ENCODE assay signal across 8 mouse cellular contexts in genomic region chr7:67951532-67952035, GRCm38 (mm10). TPM values are rescaled to one million over a fixed set of nuclear protein-coding genes. Genes with fewer than 3 reads are reported as not detected.
DNase-seq lines count a peak whose midpoint lies in the region; ATAC-seq and TF ChIP-seq lines count a peak whose summit lies in the region.

No protein-coding gene starts in this region.

- peak overlapping the region; percentile 98 for H3K4me3 ChIP-seq in ES-Bruce4 (ENCODE audit: low read depth, low read length)
- peak overlapping the region; percentile 88 for H3K4me3 ChIP-seq in forebrain, embryonic 13.5 days
- peak overlapping the region; percentile 92 for H3K4me3 ChIP-seq in liver, postnatal 0 days (ENCODE audit: low read depth, low read length)
- peak overlapping the region; percentile 77 for H3K4me3 ChIP-seq in neural tube, embryonic 15.5 days (replicated peaks)

- peak overlapping the region; percentile 96 for H3K4me2 ChIP-seq in forebrain, embryonic 13.5 days
- H3K4me2 ChIP-seq in liver, postnatal 0 days (ENCODE audit: low read depth, low read length), result peak overlapping the region; percentile 99
- peak overlapping the region; percentile 99 for H3K4me2 ChIP-seq in neural tube, embryonic 15.5 days

- H3K4me1 ChIP-seq in ES-Bruce4 (ENCODE audit: control insufficient read depth, insufficient read depth, low read length), result peaks cover 2% of the 10 kb centered on the region
- peaks cover 30% of the 10 kb centered on the region for H3K4me1 ChIP-seq in forebrain, embryonic 13.5 days
- peaks cover 9% of the 10 kb centered on the region for H3K4me1 ChIP-seq in liver, postnatal 0 days (ENCODE audit: insufficient read depth)
- peaks cover 33% of the 10 kb centered on the region for H3K4me1 ChIP-seq in neural tube, embryonic 15.5 days

- no peak for TF ChIP-seq EP300 in ES-Bruce4 (IDR thresholded peaks at IDR 0.05; ENCODE audit: insufficient read depth, low read depth, low read length)
- TF ChIP-seq EP300 in liver, postnatal 0 days (IDR thresholded peaks at IDR 0.05; ENCODE audit: low read depth), result no peak

- intact Hi-C loops in heart, postnatal 10 days (cut with DNase I), result loop anchor here (1.0 to 10.0 kb wide), 5 partner anchors 121 to 351 kb away; no protein-coding TSS in a partner anchor

- H3K9me3 ChIP-seq in ES-Bruce4 (replicated peaks; ENCODE audit: control insufficient read depth, insufficient read depth, low read length, poor library complexity, severe bottlenecking), result no peaks in the 10 kb centered on the region
- H3K9me3 ChIP-seq in forebrain, embryonic 13.5 days (replicated peaks), result no peaks in the 10 kb centered on the region
- no peaks in the 10 kb centered on the region for H3K9me3 ChIP-seq in liver, postnatal 0 days (ENCODE audit: low read length)
- no peaks in the 10 kb centered on the region for H3K9me3 ChIP-seq in neural tube, embryonic 15.5 days (replicated peaks)

- TF ChIP-seq CTCF in ES-Bruce4 (IDR thresholded peaks at IDR 0.05; ENCODE audit: low read depth, low read length), result no peak
- no peak for TF ChIP-seq CTCF in liver, postnatal 0 days (IDR thresholded peaks at IDR 0.05; ENCODE audit: low read depth)

- 2% methylated on average over 23 of the region's 73 CpGs for WGBS in forebrain, embryonic 13.5 days
- WGBS in liver, postnatal 0 days (ENCODE audit: insufficient replicate concordance), result 1% methylated on average over 43 of the region's 73 CpGs
- under 1% methylated on average over 40 of the region's 73 CpGs for WGBS in neural tube, embryonic 15.5 days

- peak; percentile 80 for ATAC-seq in cerebellum, adult (ENCODE audit: insufficient number of reproducible peaks, low FRiP score, low TSS enrichment)
- ATAC-seq in forebrain, embryonic 13.5 days, result peak; percentile 91
- peak; percentile 87 for ATAC-seq in liver, postnatal 0 days
- peak; percentile 83 for ATAC-seq in neural tube, embryonic 15.5 days (ENCODE audit: low FRiP score)

- H3K27ac ChIP-seq in ES-Bruce4 (ENCODE audit: insufficient read depth, low read length), result no peak overlapping the region; the same call in 1 of the 2 replicates
- peak overlapping the region; percentile 100 for H3K27ac ChIP-seq in forebrain, embryonic 13.5 days
- H3K27ac ChIP-seq in liver, postnatal 0 days (ENCODE audit: low read depth), result peak overlapping the region; percentile 97
- H3K27ac ChIP-seq in neural tube, embryonic 15.5 days (replicated peaks), result peak overlapping the region; percentile 99

- peak; percentile 97 to 98 for DNase-seq in heart, postnatal 10 days
- peak; percentile 94 for DNase-seq in layer of hippocampus, adult 11-12 months (ENCODE audit: low spot score)
- DNase-seq in liver, postnatal 0 days, result peak; percentile 90
- peak; percentile 97 for DNase-seq in testis, postnatal 10 days (ENCODE audit: low spot score)

- no peak for TF ChIP-seq POLR2A in ES-Bruce4 (IDR thresholded peaks at IDR 0.05; ENCODE audit: insufficient read depth, low read length)

- H3K36me3 ChIP-seq in ES-Bruce4 (ENCODE audit: control insufficient read depth, insufficient read depth, low read length, poor library complexity, severe bottlenecking), result no peaks in the 10 kb centered on the region
- no peaks in the 10 kb centered on the region for H3K36me3 ChIP-seq in forebrain, embryonic 13.5 days (ENCODE audit: poor library complexity, severe bottlenecking)
- no peaks in the 10 kb centered on the region for H3K36me3 ChIP-seq in liver, postnatal 0 days (replicated peaks; ENCODE audit: insufficient read depth, low read length)
- H3K36me3 ChIP-seq in neural tube, embryonic 15.5 days, result no peaks in the 10 kb centered on the region

- H3K9ac ChIP-seq in ES-Bruce4 (ENCODE audit: low read depth, poor library complexity, severe bottlenecking), result peak overlapping the region; percentile 98
- peak overlapping the region; percentile 96 for H3K9ac ChIP-seq in forebrain, embryonic 13.5 days
- peak overlapping the region; percentile 89 for H3K9ac ChIP-seq in liver, postnatal 0 days (replicated peaks)
- H3K9ac ChIP-seq in neural tube, embryonic 15.5 days (replicated peaks), result peak overlapping the region; percentile 86

- no peaks in the 10 kb centered on the region; the same call in none of the 2 replicates for H3K27me3 ChIP-seq in ES-Bruce4 (ENCODE audit: control insufficient read depth, insufficient read depth, low read length, poor library complexity, severe bottlenecking)
- peaks cover 7% of the 10 kb centered on the region for H3K27me3 ChIP-seq in forebrain, embryonic 13.5 days
- peaks cover 51% of the 10 kb centered on the region for H3K27me3 ChIP-seq in liver, postnatal 0 days (ENCODE audit: insufficient read depth, low read length)
- 0 out of 2 replicates have a peak, but pooled peaks cover 3% of the 10 kb centered on the region for H3K27me3 ChIP-seq in neural tube, embryonic 15.5 days (replicated peaks)

RNA-seq across cellular contexts. Expression of gene Igf1r, which starts 1.0 kb away (rescaled TPM):
- 58.4 and 62.0 TPM in 2 replicates for polyA plus RNA-seq in ES-Bruce4 (2011; ENCODE audit: insufficient read depth, insufficient read length, low read depth, missing spikeins)
- 24.8 and 25.2 TPM in 2 replicates for polyA plus RNA-seq in forebrain, embryonic 13.5 days (2015; fragmentation: Nextera tagmentation; extraction: Ambion mirVana)
- total RNA-seq in heart, postnatal 10 days (2021), result 10 to 100 TPM; 29.4 to 31.0 TPM
- polyA plus RNA-seq in liver, postnatal 0 days (2015; fragmentation: Nextera tagmentation; extraction: Ambion mirVana), result 2.7 and 2.9 TPM in 2 replicates
- polyA plus RNA-seq in neural tube, embryonic 15.5 days (2015; fragmentation: Nextera tagmentation; extraction: Ambion mirVana), result 19.0 and 20.8 TPM in 2 replicates
